ENCODE assay signal across 28 mouse cellular contexts in genomic region chr6:77047568-77047967, GRCm38 (mm10).
DNase-seq lines count a peak whose midpoint lies in the region; ATAC-seq and TF ChIP-seq lines count a peak whose summit lies in the region.
"Had no signal": no experiment of that assay in that cellular context is flagged by ENCODE, and none has a peak within 500 bp of the region (broad histone marks: within the 10 kb centered on the region; RNA-seq: fewer than 3 reads in every experiment).

No protein-coding gene starts in this region.

- H3K27me3 ChIP-seq in forebrain, embryonic 13.5 days: no peaks in the 10 kb centered on the region
- no peaks in the 10 kb centered on the region for H3K27me3 ChIP-seq in forebrain, embryonic 12.5 days
- no peaks in the 10 kb centered on the region for H3K27me3 ChIP-seq in hindbrain, embryonic 12.5 days
- H3K27me3 ChIP-seq in hindbrain, postnatal 0 days (ENCODE audit: insufficient read depth, low read length): no peaks in the 10 kb centered on the region
- H3K27me3 ChIP-seq in midbrain, embryonic 13.5 days: no peaks in the 10 kb centered on the region
- H3K27me3 ChIP-seq in midbrain, postnatal 0 days (ENCODE audit: insufficient read depth, low read length): no peaks in the 10 kb centered on the region
- no peaks in the 10 kb centered on the region for H3K27me3 ChIP-seq in forebrain, embryonic 16.5 days (replicated peaks; ENCODE audit: control insufficient read depth, insufficient read depth, low read length)
- H3K27me3 ChIP-seq: CH12.LX; embryonic facial prominence, embryonic 13.5 days; hindbrain, embryonic 15.5 days; intestine, embryonic 15.5 days had no signal

- no peak for DNase-seq in hindbrain, postnatal 0 days (ENCODE audit: low spot score)
- no peak for DNase-seq in midbrain, postnatal 0 days (ENCODE audit: low spot score)
- no peak for DNase-seq in spleen, postnatal 36 days (ENCODE audit: low spot score in 2 of 2)
- DNase-seq: adrenal gland, adult 2 months; adrenal gland, postnatal 14 days; B cell, adult 2 months; cerebellum, adult 11-12 months; cerebellum, adult 8-10 months; cerebellum, postnatal 10 days; cerebellum, postnatal 36 days; embryo, embryonic 11 days; gastrocnemius, adult 2 months; gastrocnemius, postnatal 14 days; heart, adult 11 months; kidney, adult 18-20 months had no signal

- H3K36me3 ChIP-seq in forebrain, embryonic 13.5 days (ENCODE audit: poor library complexity, severe bottlenecking): no peaks in the 10 kb centered on the region
- no peaks in the 10 kb centered on the region for H3K36me3 ChIP-seq in forebrain, embryonic 12.5 days (replicated peaks)
- no peaks in the 10 kb centered on the region for H3K36me3 ChIP-seq in hindbrain, embryonic 12.5 days
- no peaks in the 10 kb centered on the region for H3K36me3 ChIP-seq in hindbrain, postnatal 0 days (ENCODE audit: insufficient read depth, low read length)
- no peaks in the 10 kb centered on the region for H3K36me3 ChIP-seq in midbrain, embryonic 13.5 days
- no peaks in the 10 kb centered on the region for H3K36me3 ChIP-seq in midbrain, postnatal 0 days (ENCODE audit: insufficient read depth, low read length)
- no peaks in the 10 kb centered on the region for H3K36me3 ChIP-seq in forebrain, embryonic 16.5 days (ENCODE audit: control insufficient read depth, insufficient read depth)
- H3K36me3 ChIP-seq: embryonic facial prominence, embryonic 10.5 days; embryonic facial prominence, embryonic 13.5 days; G1E; hindbrain, embryonic 15.5 days; intestine, embryonic 15.5 days had no signal

- no peak overlapping the region for H3K4me3 ChIP-seq in forebrain, embryonic 13.5 days
- no peak overlapping the region for H3K4me3 ChIP-seq in forebrain, embryonic 12.5 days (replicated peaks)
- H3K4me3 ChIP-seq in hindbrain, embryonic 12.5 days: no peak overlapping the region
- no peak overlapping the region for H3K4me3 ChIP-seq in hindbrain, postnatal 0 days (ENCODE audit: low read length)
- H3K4me3 ChIP-seq in midbrain, embryonic 13.5 days (replicated peaks): no peak overlapping the region
- no peak overlapping the region for H3K4me3 ChIP-seq in midbrain, postnatal 0 days (ENCODE audit: low read depth, low read length)
- H3K4me3 ChIP-seq in forebrain, embryonic 16.5 days (replicated peaks; ENCODE audit: low read length): no peak overlapping the region
- H3K4me3 ChIP-seq: embryonic facial prominence, embryonic 10.5 days; embryonic facial prominence, embryonic 13.5 days; erythroblast, embryonic 14.5 days; gastrocnemius, adult 2 months; hindbrain, embryonic 15.5 days; intestine, embryonic 15.5 days had no signal

- TF ChIP-seq CTCF in hindbrain, postnatal 0 days (IDR thresholded peaks at IDR 0.05; ENCODE audit: low read depth): no peak
- no peak for TF ChIP-seq CTCF in midbrain, postnatal 0 days (IDR thresholded peaks at IDR 0.05)

- no peak overlapping the region for H3K4me2 ChIP-seq in forebrain, embryonic 13.5 days
- H3K4me2 ChIP-seq in forebrain, embryonic 12.5 days: no peak overlapping the region
- no peak overlapping the region for H3K4me2 ChIP-seq in hindbrain, embryonic 12.5 days (replicated peaks)
- no peak overlapping the region for H3K4me2 ChIP-seq in hindbrain, postnatal 0 days (ENCODE audit: low read depth, low read length)
- H3K4me2 ChIP-seq in midbrain, embryonic 13.5 days (replicated peaks): no peak overlapping the region
- no peak overlapping the region for H3K4me2 ChIP-seq in midbrain, postnatal 0 days (ENCODE audit: low read depth, low read length, poor library complexity, severe bottlenecking)
- H3K4me2 ChIP-seq in forebrain, embryonic 16.5 days (ENCODE audit: low read length): no peak overlapping the region
- H3K4me2 ChIP-seq: embryonic facial prominence, embryonic 13.5 days; heart, embryonic 11.5 days; hindbrain, embryonic 15.5 days; intestine, embryonic 15.5 days had no signal

- H3K9ac ChIP-seq in forebrain, embryonic 13.5 days: no peak overlapping the region
- no peak overlapping the region for H3K9ac ChIP-seq in forebrain, embryonic 12.5 days
- no peak overlapping the region for H3K9ac ChIP-seq in hindbrain, embryonic 12.5 days
- H3K9ac ChIP-seq in hindbrain, postnatal 0 days (replicated peaks; ENCODE audit: low read length): no peak overlapping the region
- no peak overlapping the region for H3K9ac ChIP-seq in midbrain, embryonic 13.5 days (replicated peaks)
- H3K9ac ChIP-seq in midbrain, postnatal 0 days (replicated peaks; ENCODE audit: low read length, poor library complexity, severe bottlenecking): no peak overlapping the region
- H3K9ac ChIP-seq in forebrain, embryonic 16.5 days (replicated peaks; ENCODE audit: low read depth, low read length): no peak overlapping the region
- H3K9ac ChIP-seq: embryonic facial prominence, embryonic 13.5 days; hindbrain, embryonic 15.5 days; intestine, embryonic 15.5 days had no signal

- 11% methylated on average over 1 of the region's 1 CpGs for WGBS in forebrain, embryonic 13.5 days
- 25% methylated on average over 1 of the region's 1 CpGs for whole genome bisulfite sequencing in forebrain, embryonic 12.5 days
- WGBS in hindbrain, embryonic 12.5 days: 36% methylated on average over 1 of the region's 1 CpGs
- WGBS in hindbrain, postnatal 0 days: 35% methylated on average over 1 of the region's 1 CpGs
- 17% methylated on average over 1 of the region's 1 CpGs for WGBS in midbrain, embryonic 13.5 days
- 50% methylated on average over 1 of the region's 1 CpGs for WGBS in midbrain, postnatal 0 days
- 10% methylated on average over 1 of the region's 1 CpGs for WGBS in forebrain, embryonic 16.5 days

- no peaks in the 10 kb centered on the region for H3K9me3 ChIP-seq in forebrain, embryonic 13.5 days (replicated peaks)
- no peaks in the 10 kb centered on the region for H3K9me3 ChIP-seq in forebrain, embryonic 12.5 days
- no peaks in the 10 kb centered on the region for H3K9me3 ChIP-seq in hindbrain, embryonic 12.5 days (replicated peaks)
- H3K9me3 ChIP-seq in hindbrain, postnatal 0 days (ENCODE audit: low read length): no peaks in the 10 kb centered on the region
- H3K9me3 ChIP-seq in midbrain, embryonic 13.5 days: no peaks in the 10 kb centered on the region
- no peaks in the 10 kb centered on the region for H3K9me3 ChIP-seq in midbrain, postnatal 0 days (ENCODE audit: low read length)
- no peaks in the 10 kb centered on the region for H3K9me3 ChIP-seq in forebrain, embryonic 16.5 days (ENCODE audit: control insufficient read depth, low read length)
- H3K9me3 ChIP-seq: embryonic facial prominence, embryonic 10.5 days; embryonic facial prominence, embryonic 13.5 days; G1E; hindbrain, embryonic 15.5 days; intestine, embryonic 15.5 days had no signal

- peak; percentile 54 for ATAC-seq in forebrain, embryonic 13.5 days
- ATAC-seq in forebrain, embryonic 12.5 days (ENCODE audit: low FRiP score): no peak
- ATAC-seq in hindbrain, embryonic 12.5 days (ENCODE audit: low FRiP score): 0 out of 2 replicates have a peak, but pooled peaks have one; percentile 21
- no peak for ATAC-seq in hindbrain, postnatal 0 days
- ATAC-seq in midbrain, embryonic 13.5 days: no peak
- ATAC-seq in midbrain, postnatal 0 days (ENCODE audit: low FRiP score): no peak
- peak; percentile 56 for ATAC-seq in forebrain, embryonic 16.5 days
- ATAC-seq: intestine, embryonic 15.5 days had no signal

- no peak overlapping the region for H3K27ac ChIP-seq in forebrain, embryonic 13.5 days
- H3K27ac ChIP-seq in forebrain, embryonic 12.5 days: no peak overlapping the region; the same call in 1 of the 2 replicates
- H3K27ac ChIP-seq in hindbrain, embryonic 12.5 days: no peak overlapping the region
- H3K27ac ChIP-seq in hindbrain, postnatal 0 days: no peak overlapping the region
- H3K27ac ChIP-seq in midbrain, embryonic 13.5 days: 0 out of 2 replicates have a peak overlapping the region, but pooled peaks have one; percentile 14
- no peak overlapping the region for H3K27ac ChIP-seq in midbrain, postnatal 0 days (ENCODE audit: low read depth, low read length)
- no peak overlapping the region for H3K27ac ChIP-seq in forebrain, embryonic 16.5 days (ENCODE audit: low read length)
- H3K27ac ChIP-seq: embryonic facial prominence, embryonic 10.5 days; embryonic facial prominence, embryonic 13.5 days; gastrocnemius, adult 2 months; hindbrain, embryonic 15.5 days; intestine, embryonic 15.5 days had no signal

- H3K4me1 ChIP-seq in forebrain, embryonic 13.5 days: peaks cover 38% of the 10 kb centered on the region
- peaks cover 32% of the 10 kb centered on the region for H3K4me1 ChIP-seq in forebrain, embryonic 12.5 days
- H3K4me1 ChIP-seq in hindbrain, embryonic 12.5 days: peaks cover 20% of the 10 kb centered on the region
- peaks cover 6% of the 10 kb centered on the region; the same call in 1 of the 2 replicates for H3K4me1 ChIP-seq in hindbrain, postnatal 0 days (ENCODE audit: insufficient read depth, low read length)
- peaks cover 32% of the 10 kb centered on the region for H3K4me1 ChIP-seq in midbrain, embryonic 13.5 days (replicated peaks)
- no peaks in the 10 kb centered on the region for H3K4me1 ChIP-seq in midbrain, postnatal 0 days (ENCODE audit: insufficient read depth, low read length)
- peaks cover 6% of the 10 kb centered on the region; the same call in 1 of the 2 replicates for H3K4me1 ChIP-seq in forebrain, embryonic 16.5 days (replicated peaks; ENCODE audit: control insufficient read depth, insufficient read depth, low read length)
- H3K4me1 ChIP-seq: embryonic facial prominence, embryonic 13.5 days; hindbrain, embryonic 15.5 days; intestine, embryonic 15.5 days had no signal

Comparison
In these comparisons a context has a peak if more than half of its experiments do, and no peak if none do; other contexts are left out.
1. ATAC-seq: peak in forebrain, embryonic 13.5 days (single experiment), hindbrain, embryonic 12.5 days (single experiment) and forebrain, embryonic 16.5 days (single experiment); none in forebrain, embryonic 12.5 days (single experiment), hindbrain, postnatal 0 days (single experiment), midbrain, embryonic 13.5 days (single experiment) and midbrain, postnatal 0 days (single experiment).